Mouse (Mus musculus) CH12.LX (cell line): Measurements from ENCODE around the gene C1qtnf3. TPM values are rescaled to one million over a fixed set of nuclear protein-coding genes. Genes with fewer than 3 reads are reported as not detected.
A peak's percentile ranks its signal among the peaks of the same experiment; 100 is the strongest.

Experiments used
- DNase-seq: peaks from one replicate; pipeline ENCODE4 v3.0.0-alpha.2; 2013; ENCODE audit errors: extremely low read depth
- H3K27ac ChIP-seq: 2 replicates; pipeline ENCODE4 v1.5.1; 2012; ENCODE audit warnings: low read depth, mild to moderate bottlenecking, control low read depth, moderate library complexity; ENCODE audit not compliant: insufficient read depth
- H3K27me3 ChIP-seq: replicated peaks from 2 replicates; pipeline ENCODE3; 2012; ENCODE audit warnings: inconsistent platforms
- H3K36me3 ChIP-seq, 2 experiments: replicated peaks in 1 of 2; 2 replicates each; pipeline versions ENCODE3 to v1.6.1; 2012; ENCODE audit warnings: inconsistent platforms in 1 of 2, low read length in 1 of 2, mild to moderate bottlenecking in 1 of 2, mixed read lengths in 1 of 2, moderate library complexity in 1 of 2; ENCODE audit not compliant: control insufficient read depth in 1 of 2, insufficient read depth in 1 of 2
- H3K4me1 ChIP-seq, 2 experiments: 2 replicates each; pipeline ENCODE4 v1.6.1; 2012; ENCODE audit warnings: inconsistent platforms in 1 of 2, moderate library complexity in 1 of 2; ENCODE audit not compliant: insufficient read depth in 2 of 2, control insufficient read depth in 1 of 2
- H3K4me2 ChIP-seq: 2 replicates; pipeline ENCODE4 v1.6.1; 2012; ENCODE audit warnings: low read depth, mild to moderate bottlenecking, control low read depth; ENCODE audit not compliant: poor library complexity, insufficient read depth, severe bottlenecking
- H3K4me3 ChIP-seq, 3 experiments: fragments of 150-350 bp in 1 of 3; sonication (generic) in 1 of 3; replicated peaks in 1 of 3; 2 replicates each; pipeline versions ENCODE3 to v1.5.1; 2011 to 2012; ENCODE audit warnings: low read depth in 2 of 3, low read length in 2 of 3, mild to moderate bottlenecking in 2 of 3, moderate library complexity in 2 of 3, control low read depth in 1 of 3, improper control_type of control experiment in 1 of 3, inconsistent platforms in 1 of 3, mixed read lengths in 1 of 3; ENCODE audit not compliant: poor library complexity in 1 of 3
- H3K79me2 ChIP-seq: replicated peaks from 2 replicates; pipeline ENCODE4 v1.6.1; 2012; ENCODE audit warnings: mild to moderate bottlenecking, moderate library complexity; ENCODE audit not compliant: control insufficient read depth, poor library complexity, insufficient read depth, severe bottlenecking; ENCODE audit errors: extremely low read depth
- H3K9ac ChIP-seq: 2 replicates; pipeline ENCODE4 v1.6.1; 2012; ENCODE audit warnings: low read depth, mild to moderate bottlenecking, control low read depth, moderate library complexity; ENCODE audit not compliant: insufficient read depth
- H3K9me3 ChIP-seq: replicated peaks from 2 replicates; pipeline ENCODE3; 2012; ENCODE audit warnings: low read length, inconsistent platforms, mixed read lengths
- BHLHE40 ChIP-seq: IDR thresholded peaks from 2 replicates; pipeline ENCODE4 v1.6.1; 2011; ENCODE audit warnings: mild to moderate bottlenecking, low read depth, low read length, improper control_type of control experiment
- CTCF ChIP-seq, 2 experiments: IDR thresholded peaks in 1 of 2; conservative IDR thresholded peaks in 1 of 2; 2 replicates each; pipeline ENCODE4 v1.5.1; 2011 to 2012; ENCODE audit warnings: low read depth in 2 of 2, low read length in 2 of 2, improper control_type of control experiment in 1 of 2, inconsistent platforms in 1 of 2, mild to moderate bottlenecking in 1 of 2, moderate library complexity in 1 of 2
- ELF1 ChIP-seq: IDR thresholded peaks from 2 replicates; pipeline ENCODE4 v1.6.1; 2014; ENCODE audit warnings: low read depth, mild to moderate bottlenecking, inconsistent platforms, low read length, improper control_type of control experiment
- EP300 ChIP-seq: IDR thresholded peaks from 2 replicates; pipeline ENCODE4 v1.6.1; 2011; ENCODE audit warnings: low read length, improper control_type of control experiment
- GABPA ChIP-seq: IDR thresholded peaks from 2 replicates; pipeline ENCODE4 v1.6.1; 2012; ENCODE audit warnings: low read depth, low read length, improper control_type of control experiment, inconsistent platforms; ENCODE audit not compliant: insufficient replicate concordance
- IRF4 ChIP-seq: IDR thresholded peaks from 2 replicates; pipeline ENCODE4 v1.6.1; 2014; ENCODE audit warnings: low read depth, mild to moderate bottlenecking, inconsistent platforms, low read length, improper control_type of control experiment
- MAFK ChIP-seq: IDR thresholded peaks from 2 replicates; pipeline ENCODE4 v1.6.1; 2011; ENCODE audit warnings: low read length, improper control_type of control experiment; ENCODE audit not compliant: insufficient replicate concordance
- MAZ ChIP-seq: IDR thresholded peaks from 2 replicates; pipeline ENCODE4 v1.6.1; 2012; ENCODE audit warnings: low read depth, mild to moderate bottlenecking, inconsistent platforms, low read length, improper control_type of control experiment, moderate library complexity
- MXI1 ChIP-seq: IDR thresholded peaks from 2 replicates; pipeline ENCODE4 v1.6.1; 2011; ENCODE audit warnings: mild to moderate bottlenecking, low read depth, low read length, improper control_type of control experiment
- NELFE ChIP-seq: IDR thresholded peaks from 2 replicates; pipeline ENCODE4 v1.6.1; 2011; ENCODE audit warnings: low read depth, low read length, improper control_type of control experiment
- PAX5 ChIP-seq: IDR thresholded peaks from 2 replicates; pipeline ENCODE4 v1.6.1; 2012; ENCODE audit warnings: low read length, inconsistent platforms, mixed read lengths
- POLR2AphosphoS2 ChIP-seq: IDR thresholded peaks from 2 replicates; pipeline ENCODE4 v1.6.1; 2011; ENCODE audit warnings: low read depth, low read length, improper control_type of control experiment
- RAD21 ChIP-seq: IDR thresholded peaks from 2 replicates; pipeline ENCODE4 v1.6.1; 2011; ENCODE audit warnings: low read depth, mild to moderate bottlenecking, low read length, improper control_type of control experiment, moderate library complexity
- RCOR1 ChIP-seq: conservative IDR thresholded peaks from 2 replicates; pipeline ENCODE4 v1.6.1; 2012; ENCODE audit warnings: low read depth, mild to moderate bottlenecking, inconsistent platforms, low read length, improper control_type of control experiment
- SIN3A ChIP-seq: IDR thresholded peaks from 2 replicates; pipeline ENCODE4 v1.6.1; 2012; ENCODE audit warnings: low read length, improper control_type of control experiment, inconsistent platforms
- SMC3 ChIP-seq: IDR thresholded peaks from 2 replicates; pipeline ENCODE4 v1.6.1; 2011; ENCODE audit warnings: low read depth, low read length, improper control_type of control experiment
- TBP ChIP-seq: conservative IDR thresholded peaks from 2 replicates; pipeline ENCODE4 v1.6.1; 2011; ENCODE audit warnings: low read depth, low read length, improper control_type of control experiment
- UBTF ChIP-seq: IDR thresholded peaks from 2 replicates; pipeline ENCODE4 v1.6.1; 2012; ENCODE audit warnings: low read depth, mild to moderate bottlenecking, inconsistent platforms, low read length, improper control_type of control experiment, moderate library complexity
- USF2 ChIP-seq: conservative IDR thresholded peaks from 2 replicates; pipeline ENCODE4 v1.6.1; 2011; ENCODE audit warnings: low read depth, low read length, improper control_type of control experiment
- ZC3H11A ChIP-seq: IDR thresholded peaks from 2 replicates; pipeline ENCODE4 v1.6.1; 2012; ENCODE audit warnings: low read depth, mild to moderate bottlenecking, inconsistent platforms, low read length, improper control_type of control experiment
- ZNF384 ChIP-seq: IDR thresholded peaks from 2 replicates; pipeline ENCODE4 v1.6.1; 2012; ENCODE audit warnings: low read depth, low read length, improper control_type of control experiment, inconsistent platforms
- dilution Hi-C: fragments of 300-500 bp; cut with MboI; formaldehyde crosslinking; loops from 2 replicates; pipeline ENCODE4 v1.14.3; 2020; ENCODE audit warnings: low sequenced_read_pairs; ENCODE audit not compliant: extremely low pct_unique_long_range_greater_than_20kb, extremely low pct_ligation_motif_present
- in situ Hi-C: fragments of 300-500 bp; cut with MboI; formaldehyde crosslinking; loops from 3 replicates; pipeline ENCODE4 v1.14.3; 2019; ENCODE audit warnings: low sequenced_read_pairs, low pct_ligation_motif_present, low pct_unique_long_range_greater_than_20kb, mixed read lengths
- polyA plus RNA-seq: library from polyadenylated mRNA; unstranded; fragments of >175 nt; gene quantifications from 2 replicates; pipeline ENCODE4 v1.2.1, GENCODE M21; 2012; ENCODE audit warnings: low read depth; ENCODE audit not compliant: insufficient read length
- total RNA-seq, 2 experiments: library from RNA; depleted of rRNA; stranded (reverse); fragments of 300-350 nt in 1 of 2; fragments of >200 nt in 1 of 2; gene quantifications; 2 replicates each; pipeline ENCODE4 v1.2.3; 2012 to 2014

Gene C1qtnf3
- total RNA-seq (2012; rRNA removed) (not detected in 2 replicates), total RNA-seq (2014; rRNA removed) (not detected in 2 replicates), polyA plus RNA-seq (0.10 TPM in 1 of 2 replicates, not detected in the other)

DNA sequence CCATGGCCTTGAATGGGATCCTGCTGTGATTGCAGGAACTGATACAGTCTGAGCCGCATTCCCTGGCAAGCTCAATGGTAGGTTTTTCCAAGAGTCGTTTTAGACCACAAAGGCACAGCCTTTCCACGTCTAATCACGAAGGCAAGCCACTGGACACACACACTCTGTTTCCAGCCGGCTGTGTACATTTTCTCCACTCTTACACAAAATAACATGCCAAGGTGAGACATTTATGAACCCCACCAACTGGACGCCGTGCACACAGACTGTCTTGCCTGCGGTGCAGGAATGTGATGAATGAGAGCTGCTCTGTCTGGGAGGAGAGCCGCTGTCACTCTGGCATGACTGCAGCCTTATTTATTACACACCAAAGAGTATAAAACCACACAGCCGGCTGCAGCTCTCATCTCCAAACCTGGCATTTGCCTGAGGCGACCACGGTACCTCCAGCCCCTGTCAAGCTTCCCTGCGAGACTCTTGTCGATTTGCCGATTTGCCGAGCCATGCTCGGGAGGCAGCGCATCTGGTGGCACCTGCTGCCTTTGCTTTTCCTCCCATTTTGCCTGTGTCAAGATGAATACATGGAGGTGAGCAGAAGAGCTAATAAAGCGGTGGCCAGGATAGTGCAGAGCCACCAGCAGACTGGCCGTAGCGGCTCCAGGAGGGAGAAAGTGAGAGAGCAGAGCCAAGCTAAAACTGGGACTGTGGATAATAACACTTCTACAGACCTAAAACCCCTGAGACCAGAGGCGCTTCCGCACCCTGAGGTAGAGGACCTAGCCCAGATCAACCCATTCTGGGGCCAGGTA lies at the start of gene C1qtnf3:
TSS of gene C1qtnf3 (plus strand) at position 382 of the 809 bp plus-strand sequence.
- dilution Hi-C loops, result no loop called here
- Histone ChIP-seq H3K4me2 (no peak within 1 kb of the TSS), H3K9ac (no peak within 1 kb of the TSS), H3K27ac (no peak within 1 kb of the TSS), H3K9me3 (no peaks in the 10 kb centered on the region), H3K4me1 (no peaks in the 10 kb centered on the region), H3K4me3 (no peak within 1 kb of the TSS), H3K36me3 (no peaks in the 10 kb centered on the region), H3K27me3 (no peaks in the 10 kb centered on the region), H3K79me2 (no peaks in the 10 kb centered on the region)
- in situ Hi-C loops, result no loop called here
- no peak for DNase-seq
- TF ChIP-seq POLR2AphosphoS2 (no peak), SIN3A (no peak), SMC3 (no peak), NELFE (no peak), UBTF (no peak), ZNF384 (no peak), EP300 (no peak), TBP (no peak), MAZ (no peak), IRF4 (no peak), ZC3H11A (no peak), CTCF (conservative IDR thresholded peaks at IDR 0.05 in 1 of 2, IDR thresholded peaks at IDR 0.05 in 1 of 2; ENCODE audit: low read depth in 2 of 2, low read length in 2 of 2) (no peak), PAX5 (no peak), USF2 (no peak), ELF1 (no peak), RAD21 (no peak), MXI1 (no peak), RCOR1 (no peak)

DNA sequence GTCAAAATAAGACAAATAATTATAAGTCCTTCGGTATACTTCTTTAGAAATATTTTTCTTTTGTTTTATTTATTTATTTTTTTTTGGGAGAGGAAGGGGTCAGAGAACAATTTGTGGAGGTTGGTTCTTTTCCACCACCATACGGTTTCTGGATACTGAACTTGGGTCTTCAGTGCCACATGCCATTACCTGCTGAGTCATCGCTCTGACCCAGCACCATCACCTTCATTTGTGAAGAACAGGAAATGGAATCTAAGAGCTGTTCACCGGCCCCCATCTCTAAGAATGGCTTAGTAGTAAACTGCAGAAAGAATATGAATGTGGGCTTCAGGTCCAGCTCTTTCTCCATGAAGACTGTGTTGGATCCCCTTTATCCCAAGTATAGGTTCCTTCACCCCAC lies 49.8 kb upstream of the C1qtnf3 start:
- no peaks in the 10 kb centered on the region for H3K36me3 ChIP-seq
- dilution Hi-C loops, result no loop called here
- in situ Hi-C loops, result loop anchor here (5.0 kb wide), 1 partner anchor 400 kb away; no protein-coding TSS in a partner anchor

More for the DNA sequence above, 49.8 kb upstream of the C1qtnf3 start:
- no peaks in the 10 kb centered on the region for H3K79me2 ChIP-seq
- no peak overlapping the region for H3K4me3 ChIP-seq
- no peak overlapping the region for H3K4me2 ChIP-seq
- no peaks in the 10 kb centered on the region for H3K9me3 ChIP-seq
- TF ChIP-seq BHLHE40 (no peak), GABPA (no peak), MXI1 (no peak), MAFK (peak; percentile 55; the same call in 1 of the 2 replicates)
- no peaks in the 10 kb centered on the region for H3K27me3 ChIP-seq
- H3K9ac ChIP-seq, result no peak overlapping the region
- peaks cover 3 to 22% of the 10 kb centered on the region in 2 experiments; a peak in 3 of 4 replicates for H3K4me1 ChIP-seq
- H3K27ac ChIP-seq, result no peak overlapping the region
- peak; percentile 29 for DNase-seq
